Mouse (Mus musculus) forebrain, embryonic 11.5 days (tissue): ENCODE measurements around the gene Map1b. TPM values are rescaled to one million over a fixed set of nuclear protein-coding genes. Genes with fewer than 3 reads are reported as not detected.

Experiments
- ATAC-seq: fragments of 200-750 bp; cut with Nextera tagmentation; replicated peaks from 2 replicates; pipeline ENCODE4 v1.8.0; 2017; ENCODE audit warnings: moderate TSS enrichment; ENCODE audit not compliant: low FRiP score
- DNase-seq: peaks from one replicate; pipeline ENCODE4 v3.0.0-alpha.2; 2017; ENCODE audit warnings: low spot score
- H3K27ac ChIP-seq: fragments of 300-500 bp; sonication (generic); 2 replicates; pipeline ENCODE4 v1.5.1; 2014; ENCODE audit warnings: low read depth, low read length
- H3K27me3 ChIP-seq: fragments of 300-500 bp; sonication (generic); 2 replicates; pipeline ENCODE4 v1.6.1; 2014; ENCODE audit warnings: mild to moderate bottlenecking, low read length, mixed read lengths; ENCODE audit not compliant: control insufficient read depth, insufficient read depth
- H3K36me3 ChIP-seq: fragments of 300-500 bp; sonication (generic); 2 replicates; pipeline ENCODE4 v1.6.1; 2014; ENCODE audit warnings: mild to moderate bottlenecking, low read length, moderate library complexity, mixed read lengths; ENCODE audit not compliant: control insufficient read depth, insufficient read depth
- H3K4me1 ChIP-seq: fragments of 300-500 bp; sonication (generic); replicated peaks from 2 replicates; pipeline ENCODE4 v1.6.1; 2014; ENCODE audit warnings: low read length, mixed read lengths; ENCODE audit not compliant: control insufficient read depth, insufficient read depth
- H3K4me2 ChIP-seq: fragments of 300-500 bp; sonication (generic); 2 replicates; pipeline ENCODE4 v1.6.1; 2014; ENCODE audit warnings: low read depth, mild to moderate bottlenecking, low read length, moderate library complexity, mixed read lengths; ENCODE audit not compliant: severe bottlenecking
- H3K4me3 ChIP-seq: fragments of 300-500 bp; sonication (generic); 2 replicates; pipeline ENCODE4 v1.5.1; 2014; ENCODE audit warnings: low read depth, low read length
- H3K9ac ChIP-seq: fragments of 300-500 bp; sonication (generic); 2 replicates; pipeline ENCODE4 v1.6.1; 2014; ENCODE audit warnings: low read length
- H3K9me3 ChIP-seq: fragments of 300-500 bp; sonication (generic); 2 replicates; pipeline ENCODE4 v1.6.1; 2016; ENCODE audit warnings: low read length, mixed read lengths; ENCODE audit not compliant: control insufficient read depth
- WGBS: fragments of 180-500 bp; shearing (Covaris S2); extraction: QIAGEN DNeasy Blood & Tissue Kit; methylation state at CpG from one replicate; pipeline ENCODE4 v1.1.7; 2014; 5-methylcytosine and 5-hydroxymethylcytosine counted together
- polyA plus RNA-seq: library from polyadenylated mRNA; unstranded; fragments of >200 nt; fragmentation: Nextera tagmentation; extraction: Ambion mirVana; gene quantifications from 2 replicates; pipeline ENCODE4 v1.2.1, GENCODE M21; 2014

The Map1b gene
- 823 and 854 TPM in 2 replicates for polyA plus RNA-seq

GRCm38 (mm10) chr13:99516448-99516881, at the start of gene Map1b:
TSS of gene Map1b (minus strand) at chr13:99516540.
- no peaks in the 10 kb centered on the region for H3K27me3 ChIP-seq
- peak within 1 kb of the TSS; percentile 94 for H3K9ac ChIP-seq
- under 1% methylated on average over 25 of the region's 32 CpGs for WGBS
- peak; percentile 85 for ATAC-seq
- peak within 1 kb of the TSS; percentile 68 for H3K4me2 ChIP-seq
- H3K36me3 ChIP-seq: no peaks in the 10 kb centered on the region
- DNase-seq: peak; percentile 93
- H3K4me1 ChIP-seq: peaks cover 7% of the 10 kb centered on the region
- H3K4me3 ChIP-seq: peak within 1 kb of the TSS; percentile 94
- no peaks in the 10 kb centered on the region for H3K9me3 ChIP-seq
- H3K27ac ChIP-seq: peak within 1 kb of the TSS; percentile 98

DNA sequence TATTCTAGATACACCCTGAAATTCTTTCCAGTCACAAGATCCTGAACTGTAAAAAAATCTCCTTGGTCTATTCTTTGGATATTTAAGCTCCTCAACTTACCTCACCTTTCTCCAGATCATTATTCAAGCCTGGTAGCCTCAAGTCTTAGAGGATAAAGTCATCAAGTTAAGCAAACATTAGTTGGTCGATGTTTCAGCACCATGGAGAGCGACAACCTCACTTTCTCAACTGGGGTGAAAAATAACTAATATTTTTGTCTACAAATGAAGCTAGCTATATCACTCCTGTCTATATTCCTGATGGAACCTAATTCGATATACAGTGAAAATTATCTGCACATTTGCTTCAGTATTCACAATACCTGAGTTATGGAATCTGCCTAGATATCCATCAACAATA, 48.0 kb upstream of the Map1b start:
- peak; percentile 72 for DNase-seq

DNA sequence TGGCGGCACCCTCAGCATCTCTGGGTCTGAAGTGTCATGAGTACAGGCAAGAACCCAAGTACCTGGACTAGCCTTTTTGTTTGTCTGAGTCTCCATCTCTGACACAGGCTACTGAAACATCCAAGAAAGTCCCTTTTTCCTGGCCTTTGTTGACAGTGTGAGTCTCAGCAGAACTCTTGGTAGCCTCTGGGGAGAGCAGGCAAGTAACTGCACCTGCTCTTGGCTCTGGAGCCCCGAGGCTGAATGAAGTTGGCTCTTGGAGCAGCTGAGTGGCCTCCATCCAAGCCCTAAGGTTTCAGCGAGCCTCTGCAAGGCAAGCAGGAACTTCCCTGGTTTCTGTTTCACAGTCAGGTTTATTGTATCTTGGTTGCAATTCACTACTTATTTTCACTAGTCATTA, 46.7 kb upstream of the Map1b start:
- Histone ChIP-seq H3K9me3 (no peaks in the 10 kb centered on the region), H3K4me3 (no peak overlapping the region), H3K9ac (no peak overlapping the region), H3K36me3 (no peaks in the 10 kb centered on the region), H3K4me1 (peaks cover 21% of the 10 kb centered on the region), H3K27ac (no peak overlapping the region), H3K27me3 (no peaks in the 10 kb centered on the region), H3K4me2 (no peak overlapping the region)
- ATAC-seq (no peak), DNase-seq (no peak)
- 61% methylated on average over 3 of the region's 3 CpGs for WGBS

More for the DNA sequence above, 48.0 kb upstream of the Map1b start:
- Histone ChIP-seq H3K4me2 (no peak overlapping the region), H3K9me3 (no peaks in the 10 kb centered on the region), H3K36me3 (no peaks in the 10 kb centered on the region), H3K27me3 (no peaks in the 10 kb centered on the region), H3K27ac (no peak overlapping the region), H3K4me3 (no peak overlapping the region), H3K4me1 (peaks cover 21% of the 10 kb centered on the region), H3K9ac (no peak overlapping the region)
- WGBS: 41% methylated on average over 3 of the region's 3 CpGs
- ATAC-seq: no peak

DNA sequence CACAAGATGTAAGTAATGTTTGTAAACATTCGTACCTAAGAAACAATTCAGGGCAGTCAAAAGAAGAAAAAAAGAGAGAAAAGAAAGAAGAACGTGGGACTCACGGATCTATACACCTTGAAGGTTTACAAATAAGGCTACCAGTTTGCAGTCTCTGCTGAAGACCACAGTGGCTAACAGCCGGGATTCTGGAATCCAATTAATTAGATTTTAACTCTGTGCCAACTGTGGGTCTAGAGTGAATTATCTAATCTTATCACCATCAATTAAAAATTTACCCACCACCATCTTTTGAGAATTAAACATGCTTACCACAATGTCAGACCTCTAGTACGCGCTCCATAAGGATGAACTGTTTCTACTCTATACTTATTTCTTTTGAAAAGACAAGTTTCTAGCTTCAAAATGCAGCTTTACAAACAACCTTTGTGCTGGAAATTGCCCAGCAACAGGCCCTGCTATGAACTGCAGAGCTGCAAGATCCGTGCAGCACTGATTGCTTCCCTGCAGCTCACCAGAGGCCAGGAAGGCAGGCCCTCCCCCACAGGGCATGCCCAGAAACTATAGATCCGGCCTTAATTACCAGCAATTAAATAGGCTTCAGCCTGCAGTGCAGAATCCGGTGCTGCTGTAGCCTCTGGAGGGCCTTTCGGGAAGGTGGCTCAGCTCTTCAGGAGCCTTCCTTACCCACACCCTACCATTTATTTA, 45.7 kb upstream of the Map1b start:
- ATAC-seq: peak; percentile 86
- 24% methylated on average over 10 of the region's 10 CpGs for WGBS

GRCm38 (mm10) chr13:99560674-99561639, 44.6 kb upstream of the Map1b start:
- ATAC-seq: no peak
- DNase-seq: no peak
- no peak overlapping the region for H3K9ac ChIP-seq
- WGBS: 31% methylated on average over 13 of the region's 13 CpGs
- no peak overlapping the region for H3K4me2 ChIP-seq
- peak overlapping the region; percentile 58; the same call in 1 of the 2 replicates for H3K27ac ChIP-seq
- H3K27me3 ChIP-seq: no peaks in the 10 kb centered on the region
- H3K4me1 ChIP-seq: peaks cover 21% of the 10 kb centered on the region
- no peaks in the 10 kb centered on the region for H3K9me3 ChIP-seq
- H3K36me3 ChIP-seq: no peaks in the 10 kb centered on the region
- no peak overlapping the region for H3K4me3 ChIP-seq

More for the DNA sequence above, 45.7 kb upstream of the Map1b start:
- Histone ChIP-seq H3K9ac (no peak overlapping the region), H3K9me3 (no peaks in the 10 kb centered on the region), H3K4me2 (no peak overlapping the region; the same call in 1 of the 2 replicates), H3K4me3 (no peak overlapping the region), H3K27ac (peak overlapping the region; percentile 58; the same call in 1 of the 2 replicates), H3K27me3 (no peaks in the 10 kb centered on the region), H3K36me3 (no peaks in the 10 kb centered on the region), H3K4me1 (peaks cover 21% of the 10 kb centered on the region)
- DNase-seq: peak; percentile 83

- Histone ChIP-seq H3K4me2 (no peak overlapping the region), H3K36me3 (no peaks in the 10 kb centered on the region), H3K9me3 (no peaks in the 10 kb centered on the region), H3K4me1 (peaks cover 21% of the 10 kb centered on the region), H3K27me3 (no peaks in the 10 kb centered on the region), H3K27ac (no peak overlapping the region), H3K9ac (no peak overlapping the region), H3K4me3 (no peak overlapping the region)
- DNase-seq (no peak), ATAC-seq (no peak)
- 75% methylated on average over 12 of the region's 12 CpGs for WGBS
Observed at GRCm38 (mm10) chr13:99558216-99558906, 42.0 kb upstream of the Map1b start.

DNA sequence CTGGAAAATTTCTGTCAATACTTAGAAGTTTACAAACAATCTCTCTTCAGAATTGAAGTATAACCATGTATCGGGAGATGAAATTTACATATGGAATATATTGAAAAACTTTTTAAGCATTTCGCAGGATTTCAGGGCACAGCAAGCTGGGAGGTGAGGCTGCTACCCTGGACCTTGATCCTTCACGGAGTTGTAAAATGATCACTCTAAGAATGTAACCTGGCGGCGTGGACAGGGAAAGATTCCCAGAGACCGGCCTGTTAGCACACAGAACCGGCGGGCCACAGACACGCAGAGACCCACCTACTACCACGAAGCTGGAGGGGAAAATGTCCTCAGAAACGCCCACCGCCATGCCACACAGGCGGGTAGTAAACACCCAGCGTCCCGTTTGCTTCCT, 41.5 kb upstream of the Map1b start:
- no peak overlapping the region for H3K27ac ChIP-seq
- 74% methylated on average over 15 of the region's 15 CpGs for WGBS
- H3K4me1 ChIP-seq: peaks cover 18% of the 10 kb centered on the region
- no peak for DNase-seq
- no peaks in the 10 kb centered on the region for H3K27me3 ChIP-seq
- no peaks in the 10 kb centered on the region for H3K9me3 ChIP-seq
- no peak overlapping the region for H3K4me3 ChIP-seq
- no peaks in the 10 kb centered on the region for H3K36me3 ChIP-seq
- no peak overlapping the region for H3K4me2 ChIP-seq
- no peak for ATAC-seq
- no peak overlapping the region for H3K9ac ChIP-seq

DNA sequence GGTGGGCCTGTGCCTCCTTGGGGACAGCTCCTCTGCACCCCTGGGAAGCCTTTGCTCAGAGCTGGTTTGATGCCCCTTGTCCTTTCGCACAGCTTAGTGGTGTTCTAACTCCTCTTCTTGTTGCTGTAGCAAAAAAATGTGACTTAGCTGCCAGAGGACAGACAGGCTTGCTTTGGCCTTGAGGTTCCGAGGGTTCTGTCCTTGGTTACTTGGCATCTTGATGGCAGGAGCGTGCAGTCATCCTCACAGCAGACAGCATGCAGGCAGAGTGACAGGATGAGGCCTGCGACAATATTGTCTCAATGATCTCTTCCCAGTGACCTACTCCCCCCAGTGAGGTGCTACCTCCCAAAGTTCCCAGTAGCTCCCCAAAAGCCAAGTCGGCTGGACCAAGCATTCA, 41.0 kb upstream of the Map1b start:
- H3K27me3 ChIP-seq: no peaks in the 10 kb centered on the region
- no peak overlapping the region for H3K27ac ChIP-seq
- no peak overlapping the region for H3K4me2 ChIP-seq
- peak; percentile 20 for DNase-seq
- H3K9ac ChIP-seq: no peak overlapping the region
- peaks cover 16% of the 10 kb centered on the region for H3K4me1 ChIP-seq
- H3K36me3 ChIP-seq: no peaks in the 10 kb centered on the region
- no peak for ATAC-seq
- WGBS: 85% methylated on average over 5 of the region's 5 CpGs
- H3K9me3 ChIP-seq: no peaks in the 10 kb centered on the region
- no peak overlapping the region for H3K4me3 ChIP-seq
